Mouse (Mus musculus) megakaryocyte, embryonic 14.5 days (primary cell): Measurements from ENCODE around the gene Tmem186.

Experiments
- FLI1 ChIP-seq: IDR thresholded peaks from 2 replicates; pipeline ENCODE4 v1.6.1; 2012; ENCODE audit warnings: low read length, inconsistent platforms, mixed read lengths
- GATA1 ChIP-seq: IDR thresholded peaks from 3 replicates; pipeline ENCODE4 v1.6.1; 2012; ENCODE audit warnings: mixed read lengths, low read length, inconsistent platforms, borderline replicate concordance

DNA sequence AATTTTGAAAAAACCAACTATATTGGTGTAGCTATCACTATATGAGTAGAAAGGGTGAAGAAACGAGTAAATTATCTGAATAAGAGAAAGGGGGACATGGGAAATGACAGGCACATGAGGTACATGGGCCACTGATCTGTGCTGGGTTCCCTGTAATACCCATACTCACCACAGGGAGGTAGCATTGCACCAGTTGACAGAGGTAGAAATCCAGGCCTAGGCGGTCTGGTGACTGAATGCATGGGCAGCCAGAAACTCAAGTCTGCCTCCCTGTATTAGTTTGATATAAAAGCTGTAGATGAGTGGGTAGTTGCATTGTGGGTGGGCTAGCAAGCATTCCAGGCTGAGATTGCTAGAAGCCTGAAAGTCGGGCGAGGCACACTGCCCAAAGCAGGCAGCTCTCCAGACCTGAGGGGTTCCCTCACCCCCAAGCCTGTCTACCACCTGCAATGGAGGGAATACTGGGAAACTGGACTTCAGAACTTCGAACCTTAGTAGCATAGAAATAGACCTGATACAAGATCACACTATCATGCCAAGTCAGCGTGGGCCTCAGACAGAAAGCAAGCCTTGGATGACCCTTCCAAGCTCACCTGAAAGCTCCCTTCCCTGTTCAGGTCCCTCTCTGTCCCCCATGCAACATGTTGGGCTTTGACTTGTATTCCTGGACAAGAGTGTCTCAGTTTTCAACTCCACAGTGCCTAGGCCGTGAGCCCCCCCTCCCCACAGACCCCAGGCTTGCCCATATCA, 48.8 kb upstream of the Tmem186 start:
- no peak for TF ChIP-seq GATA1
- TF ChIP-seq FLI1 = no peak
